Mouse (Mus musculus) telencephalon, adult 2 months (tissue): ENCODE results near the gene Tbc1d24.

ENCODE experiments used
- DNase-seq: peaks from one replicate; pipeline ENCODE4 v3.0.0-alpha.2; 2011; ENCODE audit warnings: low read depth, low spot score

The Tbc1d24 gene

DNA sequence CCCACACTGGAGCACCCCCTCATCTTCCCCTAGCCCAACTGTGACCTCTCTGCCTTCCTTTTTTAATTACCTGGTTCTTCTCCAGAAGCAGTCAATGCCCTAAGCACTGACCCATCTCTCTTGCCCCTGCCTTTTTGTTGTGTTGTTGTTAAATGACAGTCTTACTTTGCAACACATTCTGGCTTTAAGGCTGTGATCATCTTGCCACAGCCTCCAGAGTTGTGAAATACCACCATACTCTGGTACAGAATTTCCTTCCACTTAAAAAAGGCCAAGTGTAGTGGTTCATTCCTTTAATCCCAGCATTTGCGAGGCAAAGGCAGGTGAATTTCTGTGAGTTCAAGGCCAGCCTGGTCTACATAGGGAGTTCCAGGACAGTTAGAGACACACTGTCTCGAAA, 14.4 kb downstream of the Tbc1d24 start:
- DNase-seq, result no peak

DNA sequence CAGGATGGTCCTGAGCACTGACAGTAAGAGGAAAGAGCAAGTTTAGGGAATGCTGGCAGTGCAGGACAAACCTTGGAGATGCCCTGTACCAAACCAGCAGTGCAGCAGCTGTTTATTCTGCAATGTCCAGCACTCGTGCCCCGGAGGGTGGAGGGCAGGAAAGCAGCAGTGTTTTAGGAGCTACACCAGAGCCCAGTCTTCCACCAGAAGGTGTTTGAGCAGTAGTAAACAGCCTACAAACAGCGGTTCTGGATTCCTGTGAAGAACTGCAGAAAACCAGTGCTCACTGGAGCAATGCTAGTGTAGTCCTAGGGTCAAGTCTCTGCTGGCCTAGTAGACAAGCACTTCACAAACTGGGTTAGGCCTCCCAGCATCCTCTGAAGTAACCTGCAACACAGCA, 31.1 kb downstream of the Tbc1d24 start:
- DNase-seq, result no peak

DNA sequence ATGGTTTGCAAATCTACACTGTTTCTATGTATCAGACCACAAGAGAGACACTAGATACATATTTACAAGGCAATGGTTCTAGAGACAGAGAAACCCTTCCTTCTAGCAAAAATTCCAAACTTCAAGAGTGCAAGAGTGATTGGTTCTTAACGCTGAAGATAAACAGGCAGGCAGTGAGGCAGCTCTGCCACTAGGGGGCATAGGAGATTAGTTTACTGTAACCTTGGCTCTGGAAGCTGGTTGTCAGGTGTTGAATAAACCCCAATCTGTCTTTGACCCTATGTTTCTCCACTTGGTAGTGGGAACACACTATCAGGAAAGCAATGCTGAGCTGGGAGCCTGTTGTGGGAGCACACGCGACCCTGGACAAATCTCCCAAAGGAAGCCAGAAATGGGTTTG, 31.9 kb downstream of the Tbc1d24 start:
- no peak for DNase-seq

DNA sequence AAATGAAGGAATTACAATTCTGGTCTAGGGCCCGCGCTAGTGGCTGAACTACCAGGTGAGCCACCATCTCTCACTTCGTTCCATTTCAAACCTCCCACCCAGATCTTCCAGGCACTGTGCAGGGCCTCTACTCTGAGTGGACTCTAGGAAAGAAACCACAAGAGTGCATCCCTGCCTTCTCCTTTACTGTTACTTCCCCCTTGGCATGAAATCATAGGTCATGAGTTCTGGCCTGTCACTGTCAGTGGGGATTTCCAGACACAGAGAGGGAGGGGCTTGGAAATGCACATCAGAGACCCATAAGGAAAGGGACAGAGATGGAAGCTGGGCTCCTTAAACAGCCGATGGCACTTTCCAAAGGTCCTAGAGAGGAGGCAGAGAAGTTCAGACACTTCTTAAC, 33.6 kb downstream of the Tbc1d24 start:
- no peak for DNase-seq

DNA sequence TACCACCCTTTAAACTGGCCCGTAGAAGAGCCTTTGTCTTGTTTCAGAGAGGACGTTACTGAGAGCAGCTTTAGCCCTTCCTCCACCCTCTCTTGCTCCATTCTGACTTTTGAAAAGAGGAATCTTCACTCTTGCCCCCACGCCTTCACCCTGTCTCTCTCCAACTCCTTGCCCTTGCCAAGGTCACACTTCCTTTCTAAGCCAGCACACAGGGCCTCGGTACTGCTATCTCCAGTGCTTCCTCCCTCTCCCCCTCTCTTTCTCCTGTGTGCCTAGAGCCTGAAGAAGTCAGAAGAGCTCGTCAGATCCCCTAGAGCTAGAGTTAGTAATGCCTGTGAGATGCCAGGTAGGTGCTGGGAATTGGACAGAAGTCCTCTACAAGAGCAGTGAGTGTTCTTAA, 34.6 kb downstream of the Tbc1d24 start:
- no peak for DNase-seq

DNA sequence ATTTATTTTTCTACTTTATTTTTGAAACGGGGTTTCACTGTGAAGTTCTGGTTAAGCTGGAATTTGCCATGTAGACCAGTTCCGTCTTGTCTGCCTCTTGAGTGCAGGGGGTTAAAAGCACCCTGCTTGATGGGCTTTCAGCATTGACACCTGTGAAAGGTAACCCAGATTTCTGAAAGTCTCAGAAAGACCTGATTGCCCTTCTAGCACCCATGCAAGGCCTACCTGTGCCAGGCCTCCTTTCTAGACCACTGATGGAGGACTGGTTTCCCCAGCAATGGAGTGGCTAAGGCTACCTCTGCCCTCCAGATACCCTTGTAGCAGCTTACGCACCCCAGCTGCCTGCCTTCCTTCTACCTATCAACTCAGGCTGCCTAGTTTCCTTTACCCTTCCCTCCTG, 35.2 kb downstream of the Tbc1d24 start:
- no peak for DNase-seq

DNA sequence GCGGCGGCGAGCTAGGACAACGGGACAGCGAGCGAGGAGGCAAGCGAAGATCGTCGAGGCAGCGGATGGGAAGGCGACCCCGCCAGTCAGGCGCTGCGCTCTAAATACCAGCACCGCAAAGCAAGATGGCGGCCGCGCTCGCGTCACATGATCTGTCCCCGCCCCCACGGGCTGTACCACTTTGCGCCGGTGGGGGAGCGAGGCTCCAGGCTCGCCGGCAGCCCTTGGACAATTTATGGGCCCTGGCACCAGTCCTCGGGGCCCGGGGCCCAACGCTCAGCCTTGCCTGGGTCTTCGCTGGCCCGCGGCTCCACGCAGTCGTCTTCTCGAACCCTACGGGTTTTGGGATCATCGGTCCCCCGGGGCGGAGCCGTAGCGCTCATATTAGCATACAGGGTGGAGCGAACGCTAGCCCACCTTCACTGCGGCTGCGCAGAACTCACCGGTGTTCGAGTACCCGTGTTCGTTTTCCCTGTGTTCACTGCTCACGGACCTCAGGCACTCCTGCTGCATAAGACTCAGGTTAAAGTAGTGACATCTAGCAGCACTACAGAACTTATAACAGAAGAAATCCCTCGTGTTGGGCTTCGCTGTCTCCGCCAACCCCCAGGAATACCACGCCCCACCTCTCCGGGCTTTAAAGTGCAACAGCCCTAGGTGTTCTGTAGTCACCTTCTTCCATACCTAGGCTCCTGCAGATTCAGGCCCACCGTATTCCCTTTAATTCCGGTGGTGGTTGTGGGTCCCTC, 35.9 kb downstream of the Tbc1d24 start, which contains the start of gene Atp6v0c:
Atp6v0c (minus strand) TSS at position 386 of the 749 bp plus-strand sequence.
- peak; percentile 92 for DNase-seq

DNA sequence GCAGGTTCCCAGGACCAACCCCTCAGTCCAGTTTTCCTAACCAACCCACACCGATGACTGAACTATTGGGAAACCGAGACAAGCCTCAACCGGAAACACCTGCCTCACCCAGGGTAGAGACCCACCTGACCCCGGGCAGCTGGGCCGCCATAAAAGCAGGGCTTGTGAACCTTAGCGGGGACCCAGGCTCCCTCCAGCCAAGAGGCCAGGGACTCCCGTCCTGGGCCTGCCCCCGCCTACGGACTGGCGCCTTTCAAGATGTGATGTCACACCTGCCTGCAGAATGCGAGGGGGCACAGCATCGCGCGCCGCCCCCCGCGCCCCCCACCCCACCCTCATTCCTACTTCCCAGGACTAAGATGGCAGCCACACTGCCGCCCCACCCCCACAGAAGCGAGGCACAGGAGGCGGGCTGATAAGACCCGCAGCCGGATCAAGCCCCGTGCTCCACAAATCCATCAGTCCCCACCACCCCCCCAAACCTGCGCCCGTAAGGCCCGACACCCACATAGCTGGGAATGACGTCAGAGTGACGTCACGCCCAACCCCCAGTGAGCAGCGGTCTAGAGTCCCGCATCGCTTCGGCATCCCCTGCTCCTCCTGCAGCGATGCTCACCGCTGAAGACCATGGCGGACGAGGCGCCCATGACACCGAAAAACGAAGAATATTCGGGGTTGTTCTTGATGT, 36.6 kb downstream of the Tbc1d24 start:
- DNase-seq, result peak; percentile 47

DNA sequence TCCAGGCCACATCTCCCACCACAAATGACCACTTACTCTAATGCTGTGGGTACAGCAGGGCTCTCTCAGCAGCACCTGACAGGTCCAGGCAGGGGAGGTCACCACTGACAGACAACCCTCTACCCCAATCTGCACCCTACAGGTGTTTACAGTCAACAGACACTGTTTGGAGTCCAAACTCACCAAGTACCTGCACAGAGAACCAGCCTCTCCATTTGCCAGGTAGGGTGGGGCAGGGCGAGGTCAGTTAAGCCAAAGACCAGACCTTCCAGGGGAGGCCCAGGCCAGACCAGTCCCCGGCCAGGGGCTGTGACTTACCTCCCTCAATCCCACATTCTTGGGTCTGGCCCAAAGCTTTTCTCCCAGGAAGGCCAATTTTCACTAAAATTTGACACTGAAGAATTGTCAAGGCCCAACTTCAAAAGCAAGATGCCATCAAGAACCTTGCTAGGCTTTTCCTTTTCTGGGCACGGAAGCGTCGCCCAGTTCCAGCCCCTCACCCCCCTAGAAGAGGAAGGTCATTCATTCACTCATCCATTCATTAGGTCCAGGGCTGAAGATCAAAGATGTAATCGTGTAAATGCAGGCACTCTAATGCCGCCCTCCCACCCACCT, 37.4 kb downstream of the Tbc1d24 start:
- DNase-seq, result no peak

DNA sequence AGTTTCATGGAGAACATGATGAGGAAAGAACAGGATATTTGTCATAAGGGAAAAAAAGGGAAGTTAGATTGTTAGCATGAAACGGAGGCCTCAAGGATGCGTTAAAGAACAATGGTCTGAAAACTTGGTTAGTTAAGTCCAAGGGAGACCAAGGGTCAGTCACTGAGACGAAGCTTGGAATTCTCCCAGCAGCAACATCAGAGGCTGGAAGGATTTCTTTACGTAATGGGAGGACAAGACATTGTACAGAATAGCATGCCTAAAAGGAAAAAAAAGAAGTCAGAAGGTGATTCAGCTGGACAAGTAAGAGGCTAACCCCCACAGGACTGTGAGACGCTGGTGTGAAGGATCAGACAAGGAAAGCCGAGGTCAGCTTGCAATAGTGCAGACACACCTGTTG, 38.2 kb downstream of the Tbc1d24 start:
- DNase-seq, result no peak

DNA sequence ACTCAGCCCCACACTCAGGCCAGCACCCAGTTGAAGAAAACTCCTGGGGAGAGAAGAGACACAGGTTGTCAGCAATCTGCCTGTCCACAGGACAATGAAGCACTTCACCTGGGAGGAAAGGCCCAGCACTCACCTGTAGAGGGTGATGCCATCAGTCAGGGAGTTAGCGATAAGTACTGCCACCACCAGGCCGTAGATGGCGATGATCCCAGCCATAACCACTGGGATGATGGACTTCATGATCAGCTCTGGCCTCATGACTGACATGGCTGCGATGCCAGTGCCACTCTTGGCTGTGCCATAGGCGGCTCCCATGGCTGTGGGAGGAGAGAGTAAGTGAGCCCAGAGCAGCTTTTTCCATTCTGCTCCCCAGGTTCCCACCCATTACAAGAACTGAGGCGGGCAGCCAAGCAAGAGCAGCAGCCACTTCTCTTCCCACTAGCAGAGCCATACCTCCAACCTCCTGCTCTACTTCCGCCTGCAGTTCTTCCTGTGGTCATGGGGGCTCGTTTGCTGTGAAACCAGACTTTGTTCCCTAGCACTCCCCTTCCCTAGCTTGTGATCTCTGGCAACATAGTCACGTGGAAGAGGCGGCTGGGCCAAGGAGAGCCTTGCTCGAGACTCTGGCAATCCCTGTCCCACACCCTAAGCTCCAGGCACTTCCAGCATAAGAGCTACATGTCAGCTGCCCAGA, 40.6 kb downstream of the Tbc1d24 start:
- DNase-seq, result no peak

DNA sequence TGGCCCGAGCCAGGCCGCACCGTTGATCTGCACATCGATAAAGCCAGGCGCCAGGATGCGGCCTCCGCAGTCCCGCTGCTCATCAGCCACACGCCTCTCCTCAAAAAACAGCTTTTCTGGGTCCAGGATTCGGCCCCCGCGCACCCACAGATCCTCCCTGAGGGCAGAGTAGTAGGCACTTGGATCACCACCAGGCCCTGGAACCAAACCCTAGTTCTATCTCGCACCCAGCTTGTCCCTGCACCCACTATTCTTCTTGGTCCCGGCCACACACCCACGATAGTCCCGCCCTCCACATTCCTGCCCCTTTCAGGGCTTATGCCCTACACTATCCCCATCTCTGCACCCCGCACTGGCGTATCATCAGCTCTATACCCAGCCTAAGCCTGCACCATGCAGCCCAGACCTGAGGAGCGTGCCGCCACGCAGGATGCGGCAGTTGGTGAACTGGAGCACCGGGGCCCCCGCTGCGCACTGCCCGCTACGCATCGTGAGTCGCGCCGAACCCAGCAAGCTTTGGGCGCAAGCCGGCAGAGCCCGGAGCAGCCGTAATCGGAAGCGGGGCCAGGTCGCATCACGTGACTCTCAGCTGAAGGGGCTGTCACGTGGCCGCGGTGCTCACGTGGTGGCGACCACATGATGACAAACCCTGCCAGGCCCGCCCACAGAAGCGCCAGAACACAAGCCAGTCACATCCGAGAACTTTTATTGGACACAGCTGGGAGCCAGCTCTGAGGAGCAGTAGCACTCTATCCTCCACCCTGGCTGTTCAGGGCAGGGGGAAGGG, 42.0 kb downstream of the Tbc1d24 start, which contains the start of gene Amdhd2:
Amdhd2 (minus strand) TSS at position 591 of the 787 bp plus-strand sequence.
- peak; percentile 94 for DNase-seq

DNA sequence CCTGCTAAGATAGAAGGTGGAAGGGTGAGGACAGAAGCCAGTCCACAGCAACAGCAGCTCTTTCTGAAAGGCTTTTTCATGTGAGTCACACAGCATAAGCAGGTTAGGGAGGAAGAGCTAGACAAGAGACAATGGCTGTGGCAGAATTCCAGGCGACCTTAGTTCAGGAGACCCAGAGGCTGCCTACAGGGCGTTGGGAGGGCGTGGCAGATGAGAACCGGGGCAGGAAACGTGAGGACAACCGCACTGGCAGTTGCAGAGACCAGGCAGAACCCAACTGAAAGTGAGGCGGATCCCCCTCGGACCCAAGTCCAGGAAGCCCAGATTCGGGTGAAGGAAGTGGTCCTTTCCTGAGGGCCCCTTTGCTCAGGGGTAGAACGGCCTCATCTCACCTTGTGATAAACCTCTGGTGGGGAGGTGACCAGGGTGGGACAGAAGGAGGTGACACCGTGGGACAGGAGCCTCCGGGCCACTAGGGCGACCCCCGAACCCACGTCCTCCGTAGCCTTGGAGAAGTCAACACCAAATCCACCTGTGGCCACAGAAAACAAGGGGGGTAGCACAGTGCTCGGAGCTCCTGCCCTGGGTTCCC, 42.7 kb downstream of the Tbc1d24 start:
- DNase-seq, result no peak

DNA sequence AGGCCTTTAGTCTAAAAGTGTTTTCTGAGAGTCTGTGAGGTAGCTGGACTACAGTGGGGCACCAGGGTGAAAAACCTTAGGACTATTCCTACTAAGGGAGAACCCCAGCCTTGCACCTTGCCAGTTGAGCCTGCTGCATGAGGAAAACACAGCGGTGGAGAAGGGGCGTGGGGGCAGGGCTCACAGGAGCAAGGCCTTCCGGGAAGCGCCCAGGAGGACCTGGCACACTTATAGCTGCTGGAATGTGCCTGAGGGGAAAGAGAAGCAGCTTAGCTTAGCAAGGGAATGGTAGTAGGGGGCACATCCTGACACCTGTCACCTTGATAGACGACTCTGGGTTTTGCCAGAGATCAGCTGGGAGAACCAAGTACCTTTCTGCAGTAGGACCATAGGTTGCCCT, 43.9 kb downstream of the Tbc1d24 start:
- no peak for DNase-seq

DNA sequence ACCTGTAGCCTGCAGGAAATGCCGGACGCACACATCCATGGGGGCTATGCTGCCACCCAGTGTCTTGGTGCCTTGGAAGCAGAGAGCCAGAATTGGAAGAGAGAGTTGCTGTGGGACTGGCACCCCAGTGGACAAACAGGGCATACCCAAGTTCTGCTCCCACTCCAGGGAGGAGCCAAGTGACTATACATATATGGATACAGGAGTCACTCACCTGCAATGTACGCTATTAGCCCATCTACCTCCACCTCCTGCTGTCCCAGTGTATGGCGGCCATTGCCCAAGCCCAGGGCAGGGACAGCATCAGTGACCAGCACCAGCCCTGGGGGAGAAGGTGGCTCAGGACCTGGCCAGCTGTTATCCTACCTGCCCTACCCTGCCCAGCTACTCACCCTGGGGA, 47.8 kb downstream of the Tbc1d24 start:
- DNase-seq, result no peak

DNA sequence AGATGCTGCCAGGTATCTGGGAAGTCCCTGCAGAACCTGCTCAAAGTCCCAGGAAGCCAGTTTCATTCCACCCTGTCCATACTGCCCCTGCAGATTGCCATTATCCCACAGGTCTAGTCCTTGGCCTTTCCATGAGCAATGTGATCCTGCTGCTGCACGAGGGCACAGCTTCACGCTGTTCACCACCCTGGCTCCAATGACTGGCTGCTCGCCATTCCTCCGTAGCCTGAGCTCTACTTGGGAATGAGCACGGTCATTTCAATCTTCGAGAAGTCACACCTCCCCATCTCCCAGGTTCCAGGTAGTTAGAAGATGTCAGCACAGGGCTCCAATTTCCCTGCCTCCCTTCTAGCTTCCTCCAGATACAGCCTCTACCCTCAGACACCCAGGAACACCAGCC, 48.2 kb downstream of the Tbc1d24 start:
- no peak for DNase-seq

DNA sequence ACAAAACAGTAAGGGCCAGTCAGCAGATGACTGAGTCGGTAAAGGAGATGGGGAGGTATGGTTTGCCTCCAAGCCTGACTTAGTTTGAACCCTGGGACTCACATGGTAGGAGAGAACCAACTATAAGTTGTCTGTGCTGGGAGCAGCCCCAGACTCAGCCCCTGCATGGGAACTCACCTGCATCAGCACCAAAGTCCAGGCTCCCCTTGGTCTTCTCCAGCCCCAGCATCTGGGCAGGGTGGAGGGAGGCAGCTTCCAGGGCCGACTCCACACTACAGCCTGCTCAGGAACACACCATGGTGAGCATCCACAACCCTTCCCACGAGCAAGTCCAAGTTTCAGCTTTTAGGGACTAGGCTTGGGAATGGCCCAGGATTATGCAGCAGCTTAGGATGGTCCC, 49.0 kb downstream of the Tbc1d24 start:
- DNase-seq, result no peak

DNA sequence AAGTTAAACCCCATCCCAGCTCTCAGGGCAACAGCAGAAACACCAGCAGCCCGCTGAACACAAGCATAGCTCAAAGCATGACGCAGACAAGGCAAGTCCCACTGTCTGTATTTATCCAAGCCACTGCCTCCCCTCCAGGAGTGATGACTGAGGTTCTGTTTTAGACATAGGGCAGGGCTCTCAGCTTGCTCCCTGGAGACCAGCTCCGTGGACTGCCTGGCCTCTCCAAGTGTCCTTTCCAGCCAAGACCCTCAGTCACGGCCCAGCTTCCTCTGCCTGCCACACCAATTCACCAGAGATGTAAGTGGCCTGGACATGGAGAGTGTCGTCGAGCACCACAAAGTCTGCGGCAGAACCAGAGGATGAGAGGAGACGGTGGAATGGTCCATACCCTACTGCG, 49.6 kb downstream of the Tbc1d24 start:
- no peak for DNase-seq

DNA sequence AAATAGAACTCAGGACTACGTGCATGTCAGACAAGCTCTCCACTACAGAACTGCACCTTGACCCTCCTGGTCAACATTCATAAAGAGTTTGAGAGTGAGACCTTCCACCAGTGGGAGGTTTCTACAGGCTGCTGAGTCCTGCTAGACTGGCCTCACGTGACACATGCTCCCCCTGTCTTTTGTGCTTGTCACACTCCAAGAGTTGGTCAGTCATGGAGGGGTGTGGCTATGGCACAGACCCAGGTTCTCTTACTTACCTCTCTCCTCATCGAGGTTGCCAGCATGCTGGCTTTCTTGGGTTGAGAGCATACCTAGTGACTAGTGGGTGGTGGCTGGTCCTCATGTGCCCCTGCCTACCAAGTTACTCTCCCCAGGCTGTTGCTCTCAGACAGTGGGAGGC, 50.9 kb downstream of the Tbc1d24 start:
- no peak for DNase-seq

DNA sequence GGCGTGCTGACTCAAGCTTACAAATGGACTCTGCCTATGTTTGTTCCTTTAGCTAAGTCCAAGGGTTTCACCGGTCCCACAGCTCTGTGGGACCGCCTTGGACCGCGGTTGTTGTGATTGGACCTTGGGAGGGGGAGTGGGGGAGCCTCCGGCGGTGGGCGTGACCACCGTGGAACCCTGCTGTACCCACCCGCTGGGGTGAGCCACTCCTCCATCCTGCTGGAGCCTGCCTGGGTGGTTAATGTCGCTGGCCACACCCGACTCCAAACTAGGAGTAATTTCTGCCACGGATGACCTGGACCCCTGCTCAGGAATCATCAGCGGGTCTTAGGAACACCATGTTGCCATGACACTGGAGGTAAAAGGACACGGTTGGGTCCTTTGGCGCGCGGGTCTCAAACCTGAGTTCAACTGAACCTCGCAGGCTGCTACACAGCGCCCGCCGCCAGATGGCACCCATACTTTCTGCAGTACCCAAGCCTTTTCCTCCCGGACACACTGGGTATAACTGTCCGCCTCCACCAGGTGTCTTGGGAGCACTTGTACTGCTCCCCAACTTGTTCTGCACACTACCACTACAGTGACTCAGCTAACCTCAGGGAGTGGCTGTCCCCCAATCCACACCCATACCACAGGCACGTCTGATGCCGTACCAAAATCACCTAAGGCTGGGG, 53.3 kb downstream of the Tbc1d24 start:
- peak; percentile 51 for DNase-seq
